Mouse (Mus musculus) C2C12 (cell line): Measurements from ENCODE around the gene Slit1. TPM values are rescaled to one million over a fixed set of nuclear protein-coding genes. Genes with fewer than 3 reads are reported as not detected.

Experiments used
- H3K27me3 ChIP-seq: one replicate; pipeline ENCODE4 v1.6.1; 2011; ENCODE audit not compliant: control insufficient read depth, insufficient read depth, insufficient read length
- H3K36me3 ChIP-seq: one replicate; pipeline ENCODE4 v1.6.1; 2011; ENCODE audit not compliant: control insufficient read depth, insufficient read depth
- H3K4me3 ChIP-seq: one replicate; pipeline ENCODE4 v1.5.1; 2011; ENCODE audit warnings: mild to moderate bottlenecking, control low read depth; ENCODE audit not compliant: poor library complexity, insufficient read depth, severe bottlenecking
- H3K79me2 ChIP-seq: one replicate; pipeline ENCODE4 v1.6.1; 2011; ENCODE audit not compliant: control insufficient read depth, insufficient read depth
- H3K79me3 ChIP-seq: one replicate; pipeline ENCODE4 v1.6.1; 2011; ENCODE audit warnings: low read depth, control low read depth
- H3ac ChIP-seq: one replicate; pipeline ENCODE3; 2011; ENCODE audit warnings: low read depth; ENCODE audit not compliant: control insufficient read depth, insufficient read length
- CEBPB ChIP-seq: IDR thresholded peaks from one replicate; pipeline ENCODE4 v1.6.1; 2011; ENCODE audit warnings: low read depth, mild to moderate bottlenecking, control low read depth, moderate library complexity
- CTCF ChIP-seq: IDR thresholded peaks from one replicate; pipeline ENCODE4 v1.5.1; 2011; ENCODE audit not compliant: control insufficient read depth, insufficient read depth, insufficient read length
- FOSL1 ChIP-seq: IDR thresholded peaks from one replicate; pipeline ENCODE4 v1.8.0; 2011; ENCODE audit warnings: mild to moderate bottlenecking, low read length; ENCODE audit not compliant: poor library complexity, insufficient read depth, severe bottlenecking
- MAX ChIP-seq: IDR thresholded peaks from one replicate; pipeline ENCODE4 v1.6.1; 2011; ENCODE audit warnings: mild to moderate bottlenecking, control low read depth
- MYOD1 ChIP-seq: IDR thresholded peaks from one replicate; pipeline ENCODE4 v1.6.1; 2011; ENCODE audit warnings: low read depth; ENCODE audit not compliant: control insufficient read depth, insufficient read length
- MYOG ChIP-seq: IDR thresholded peaks from one replicate; pipeline ENCODE4 v1.6.1; 2011; ENCODE audit not compliant: control insufficient read depth, insufficient read length; ENCODE audit errors: extremely low read depth
- USF1 ChIP-seq: IDR thresholded peaks from one replicate; pipeline ENCODE4 v1.6.1; 2011; ENCODE audit warnings: low read depth, mild to moderate bottlenecking, control low read depth, moderate library complexity
- polyA plus RNA-seq: library from polyadenylated mRNA; unstranded; fragments of >200 nt; fragmentation: generic; extraction: Trizol; gene quantifications from one replicate; pipeline ENCODE4 v1.2.1, GENCODE M21; 2012; ENCODE audit warnings: missing spikeins

Gene Slit1
- polyA plus RNA-seq, 1 experiment, result not detected

GRCm38 (mm10) chr19:41663506-41664242 is 79.8 kb downstream of the Slit1 start:
- peaks cover 54% of the 10 kb centered on the region for H3K27me3 ChIP-seq
- no peaks in the 10 kb centered on the region for H3K79me2 ChIP-seq
- no peak overlapping the region for H3ac ChIP-seq
- H3K4me3 ChIP-seq, result no peak overlapping the region
- no peaks in the 10 kb centered on the region for H3K36me3 ChIP-seq
- TF ChIP-seq FOSL1, result no peak
- TF ChIP-seq USF1, result peak; percentile 4
- no peak for TF ChIP-seq MYOG
- no peak for TF ChIP-seq CEBPB
- H3K79me3 ChIP-seq, result no peaks in the 10 kb centered on the region

- Histone ChIP-seq H3K36me3 (no peaks in the 10 kb centered on the region), H3K27me3 (peaks cover 73% of the 10 kb centered on the region), H3K4me3 (no peak overlapping the region), H3ac (no peak overlapping the region), H3K79me3 (no peaks in the 10 kb centered on the region), H3K79me2 (no peaks in the 10 kb centered on the region)
- no peak for TF ChIP-seq CEBPB
These were observed 82.0 kb downstream of the Slit1 start for GRCm38 (mm10) chr19:41661466-41661865.

- Histone ChIP-seq H3K4me3 (no peak overlapping the region), H3ac (no peak overlapping the region), H3K79me2 (no peaks in the 10 kb centered on the region), H3K79me3 (no peaks in the 10 kb centered on the region), H3K36me3 (no peaks in the 10 kb centered on the region), H3K27me3 (peaks cover 73% of the 10 kb centered on the region)
- TF ChIP-seq CTCF (no peak), MYOG (no peak), USF1 (no peak), MYOD1 (no peak), FOSL1 (no peak), MAX (no peak), CEBPB (no peak)
These were observed 82.5 kb downstream of the Slit1 start for GRCm38 (mm10) chr19:41660999-41661374.

GRCm38 (mm10) chr19:41660294-41660998 is 83.0 kb downstream of the Slit1 start:
- Histone ChIP-seq H3K36me3 (no peaks in the 10 kb centered on the region), H3K27me3 (peaks cover 69% of the 10 kb centered on the region), H3K79me2 (no peaks in the 10 kb centered on the region), H3ac (no peak overlapping the region), H3K4me3 (no peak overlapping the region), H3K79me3 (no peaks in the 10 kb centered on the region)
- TF ChIP-seq USF1, result no peak
- TF ChIP-seq MYOD1, result no peak
- TF ChIP-seq FOSL1, result no peak
- no peak for TF ChIP-seq CEBPB

GRCm38 (mm10) chr19:41657446-41657845 is 86.0 kb downstream of the Slit1 start:
- no peaks in the 10 kb centered on the region for H3K36me3 ChIP-seq
- no peak overlapping the region for H3K4me3 ChIP-seq
- no peak overlapping the region for H3ac ChIP-seq
- TF ChIP-seq MYOG (no peak), MYOD1 (no peak), USF1 (no peak), CTCF (no peak), FOSL1 (no peak), MAX (no peak), CEBPB (no peak)
- H3K79me3 ChIP-seq, result no peaks in the 10 kb centered on the region
- no peaks in the 10 kb centered on the region for H3K79me2 ChIP-seq
- peaks cover 60% of the 10 kb centered on the region for H3K27me3 ChIP-seq

- H3K36me3 ChIP-seq, result no peaks in the 10 kb centered on the region
- TF ChIP-seq CTCF, result no peak
- no peak for TF ChIP-seq MAX
- no peak for TF ChIP-seq USF1
- TF ChIP-seq FOSL1, result no peak
- no peak for TF ChIP-seq MYOD1
- TF ChIP-seq MYOG, result no peak
- TF ChIP-seq CEBPB, result no peak
- peaks cover 66% of the 10 kb centered on the region for H3K27me3 ChIP-seq
- H3K79me2 ChIP-seq, result no peaks in the 10 kb centered on the region
- no peaks in the 10 kb centered on the region for H3K79me3 ChIP-seq
- no peak overlapping the region for H3ac ChIP-seq
- H3K4me3 ChIP-seq, result no peak overlapping the region
These were observed 86.8 kb downstream of the Slit1 start for GRCm38 (mm10) chr19:41656671-41657070.
